Mouse (Mus musculus) induced T-regulatory cell, adult 2 months (primary cell): ENCODE measurements around the gene Ppp2r5b.

ENCODE experiments used
- DNase-seq: peaks from one replicate; pipeline ENCODE4 v3.0.0-alpha.2; 2012; ENCODE audit warnings: low read depth

The Ppp2r5b gene

GRCm38 (mm10) chr19:6234337-6235083, 1.2 kb downstream of the Ppp2r5b start:
- no peak for DNase-seq

DNA sequence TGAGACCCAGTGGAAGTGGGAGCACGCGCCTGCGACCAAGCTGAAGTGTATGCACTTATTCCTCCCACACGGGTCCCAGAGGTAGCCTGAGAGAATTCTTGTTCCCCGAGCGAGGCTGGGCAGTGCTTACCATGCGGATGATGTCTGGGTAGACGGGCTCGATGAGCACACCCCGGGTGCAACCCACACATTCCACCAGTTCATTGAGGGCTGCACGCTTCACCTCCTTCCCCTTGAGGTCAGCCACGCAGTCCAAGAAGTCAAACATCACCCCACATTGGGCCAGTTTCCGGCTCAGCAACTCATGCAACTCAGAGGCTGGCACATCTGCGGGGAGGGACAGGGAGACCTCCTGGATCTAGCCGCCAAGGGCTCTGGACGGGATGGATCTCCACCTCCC, 2.0 kb downstream of the Ppp2r5b start:
- no peak for DNase-seq

DNA sequence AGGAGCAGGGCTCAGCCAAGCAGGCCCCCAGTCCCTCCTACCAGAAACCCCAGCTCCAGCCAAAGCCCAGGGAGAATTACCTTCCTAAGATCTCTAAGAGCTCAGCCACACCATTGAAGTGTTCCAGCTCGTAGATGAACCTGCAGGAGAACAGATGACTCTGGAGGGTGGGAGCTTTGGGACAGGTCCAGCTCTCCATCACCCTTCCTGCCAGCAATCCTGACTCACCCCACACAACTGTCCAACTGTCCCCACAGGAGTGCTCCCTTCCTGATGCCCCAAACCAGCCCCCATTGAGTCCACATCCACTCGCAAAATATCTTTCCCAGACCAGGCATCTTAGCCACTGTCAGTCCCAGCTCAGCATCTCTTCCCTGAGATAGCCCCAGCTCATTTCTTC, 4.6 kb downstream of the Ppp2r5b start:
- DNase-seq = no peak

DNA sequence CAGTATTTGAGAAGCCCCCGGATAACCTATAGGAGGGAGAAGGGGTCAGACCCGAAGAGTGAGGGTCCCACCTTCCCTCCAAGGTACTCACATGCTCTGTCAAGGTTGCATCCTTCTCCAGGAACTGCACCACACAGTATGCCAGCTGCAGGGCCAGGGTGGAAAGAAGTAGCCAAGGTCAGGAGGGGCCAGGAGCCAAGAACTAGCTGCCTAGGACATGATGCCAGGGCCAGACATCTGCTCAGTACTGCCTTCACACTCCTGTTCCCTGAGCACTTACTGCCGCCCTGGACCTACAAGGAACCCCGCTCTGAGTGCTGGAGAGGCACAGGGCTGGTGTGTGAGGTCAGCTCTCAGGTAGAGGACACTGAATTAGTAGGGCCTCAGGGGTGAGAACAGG, 5.3 kb downstream of the Ppp2r5b start:
- no peak for DNase-seq

DNA sequence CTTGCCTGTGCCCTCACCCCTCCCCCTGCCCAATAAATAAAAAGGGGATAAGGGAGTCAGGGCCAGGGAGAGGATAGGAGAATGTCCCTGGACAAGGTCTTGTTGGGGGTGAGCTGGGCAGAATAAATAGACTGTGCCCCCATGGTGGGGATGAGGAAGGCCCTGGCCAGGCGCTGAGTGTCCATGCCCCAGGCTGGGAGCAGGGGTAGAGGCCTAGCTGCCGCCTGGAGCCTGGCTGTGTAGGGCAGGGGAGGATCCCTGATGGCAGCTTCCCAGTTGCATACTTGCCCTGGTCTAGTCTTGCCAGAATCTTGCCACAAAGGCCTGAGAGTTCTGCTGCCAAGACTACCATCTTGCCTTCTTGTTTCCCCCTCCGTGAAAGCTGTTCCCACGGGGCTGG, 7.8 kb downstream of the Ppp2r5b start:
- DNase-seq = no peak

GRCm38 (mm10) chr19:6226763-6227162, 8.9 kb downstream of the Ppp2r5b start:
- DNase-seq = no peak

DNA sequence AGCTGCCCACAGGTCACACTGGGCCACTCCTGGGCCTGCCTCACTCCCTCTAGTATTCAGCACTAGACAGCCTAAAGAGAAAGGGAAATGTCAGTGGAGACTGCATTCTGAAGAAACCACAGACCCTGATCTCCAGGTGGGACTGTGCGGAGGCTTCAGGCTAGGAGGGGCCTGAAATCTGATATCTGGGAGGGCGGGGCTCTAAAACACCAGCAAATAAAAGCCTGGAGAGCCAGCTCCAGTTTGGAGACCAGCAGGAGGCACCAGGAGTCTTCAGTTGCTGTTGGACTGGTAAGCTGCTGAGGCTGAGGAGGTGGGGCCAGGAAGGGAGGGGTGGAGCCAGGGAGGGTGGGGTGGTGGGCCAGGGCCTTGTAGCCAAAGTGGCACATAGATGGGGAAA, 9.5 kb downstream of the Ppp2r5b start, which contains the start of gene Gpha2:
TSS of gene Gpha2 (plus strand) at position 246 of the 400 bp plus-strand sequence.
- DNase-seq = no peak

DNA sequence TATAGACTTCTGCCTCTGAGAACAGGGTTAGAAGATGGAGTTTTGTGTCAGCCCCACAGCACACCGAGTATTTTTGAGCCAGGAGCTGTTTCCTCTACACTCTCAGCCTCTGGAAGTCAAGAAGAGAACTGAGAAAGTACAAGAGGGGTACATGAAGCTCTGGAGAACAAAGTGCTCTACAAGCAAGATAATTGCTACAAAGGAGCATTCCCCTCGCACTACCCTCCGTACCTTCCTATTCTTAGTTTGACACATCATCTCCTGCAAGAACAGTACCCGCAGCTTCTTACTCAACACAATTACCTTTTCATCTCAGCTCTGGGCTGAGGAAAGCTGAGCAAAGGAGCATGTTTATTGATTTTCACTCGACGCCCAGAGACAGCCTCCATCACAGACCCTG, 17.1 kb downstream of the Ppp2r5b start:
- DNase-seq = no peak

DNA sequence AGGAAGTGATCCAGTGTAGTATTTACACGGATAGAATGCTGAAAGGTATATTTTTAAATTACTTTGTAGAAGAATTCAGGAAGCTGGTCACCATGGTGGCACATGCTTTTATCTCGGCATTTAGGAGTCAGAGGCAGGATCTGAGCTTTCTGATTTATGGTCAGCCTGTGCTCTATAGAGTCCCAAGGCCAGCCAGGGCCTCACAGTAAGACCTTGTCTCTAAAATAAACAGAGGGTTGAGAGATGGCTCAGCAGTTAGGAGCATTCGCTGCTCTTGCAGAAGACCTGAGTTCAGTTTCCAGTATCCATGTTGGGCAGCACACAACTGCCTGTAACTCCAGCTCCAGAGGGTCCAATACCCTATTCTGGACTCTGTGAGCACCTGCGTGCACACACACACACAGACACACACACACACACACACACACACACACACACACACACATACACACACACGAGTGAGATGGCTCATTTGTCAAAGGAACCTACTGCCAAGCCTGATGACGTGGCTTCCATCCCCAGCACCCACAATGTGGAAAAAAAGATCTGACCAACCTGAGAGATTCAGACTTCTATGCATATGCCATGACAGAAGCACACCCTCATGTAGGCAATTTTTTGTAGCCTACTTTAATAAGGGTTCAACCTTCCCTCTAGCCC, 19.5 kb downstream of the Ppp2r5b start:
- DNase-seq = no peak

GRCm38 (mm10) chr19:6206716-6207115, 29.0 kb downstream of the Ppp2r5b start:
- DNase-seq = no peak

DNA sequence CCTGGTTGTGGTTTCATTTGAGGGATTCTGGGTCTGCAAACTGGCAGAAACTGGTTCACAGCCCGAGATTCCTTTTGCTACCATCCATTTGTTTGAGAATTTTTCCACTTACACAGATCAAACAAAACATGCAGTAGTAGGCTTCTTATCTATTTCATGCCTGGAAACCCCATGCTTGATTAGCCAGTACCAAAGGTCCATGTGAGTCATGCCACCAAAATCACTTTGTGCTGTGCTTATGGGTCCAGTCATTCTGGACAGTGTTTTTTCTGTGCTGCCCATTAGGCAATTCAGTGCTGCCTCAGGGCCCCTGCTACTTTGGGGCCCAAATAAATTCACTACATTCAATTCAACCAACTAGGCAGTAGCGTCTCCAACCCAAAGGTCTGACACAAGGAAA, 31.4 kb downstream of the Ppp2r5b start:
- DNase-seq = no peak

DNA sequence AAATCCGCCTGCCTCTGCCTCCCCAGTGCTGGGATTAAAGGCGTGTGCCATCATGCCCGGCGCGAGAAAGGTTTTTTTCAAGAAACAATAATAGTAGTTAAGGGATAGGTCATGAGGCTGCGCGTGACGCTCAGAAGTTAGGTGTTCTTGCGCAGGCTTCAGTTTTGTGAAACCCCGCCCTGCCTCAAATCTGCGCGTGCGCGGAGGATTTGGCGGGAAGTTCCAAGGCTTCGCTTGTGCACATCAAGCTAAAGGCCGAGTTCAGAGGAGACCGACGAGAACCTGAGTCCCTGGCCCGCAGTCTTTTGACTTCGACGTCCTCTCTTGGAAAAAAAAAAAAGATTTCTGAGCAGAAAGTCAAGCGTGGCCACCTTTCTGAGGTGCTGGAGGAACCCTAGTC, 51.5 kb downstream of the Ppp2r5b start, which contains the start of gene Majin:
TSS of gene Majin (plus strand) at position 258 of the 400 bp plus-strand sequence.
- no peak for DNase-seq

DNA sequence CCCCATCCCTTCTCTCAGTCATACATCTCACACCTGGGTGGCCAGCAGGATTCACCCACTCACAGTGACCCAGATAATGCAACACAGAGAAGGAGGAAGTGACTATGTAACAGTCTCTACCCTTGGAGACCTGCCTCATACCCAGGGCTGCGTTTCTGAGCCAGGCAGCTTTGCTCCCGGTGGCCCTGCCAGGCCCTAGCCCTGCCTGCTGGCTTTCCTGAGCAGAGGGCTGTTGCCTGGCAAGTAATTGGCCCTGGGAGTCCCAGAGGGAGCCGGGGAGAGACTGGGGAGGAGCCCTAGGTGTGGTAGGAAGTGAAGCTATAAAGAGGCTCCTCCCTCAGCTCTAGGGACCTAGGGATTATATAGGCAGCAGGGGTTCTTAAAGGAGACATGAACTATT, 53.1 kb downstream of the Ppp2r5b start:
- DNase-seq = no peak

DNA sequence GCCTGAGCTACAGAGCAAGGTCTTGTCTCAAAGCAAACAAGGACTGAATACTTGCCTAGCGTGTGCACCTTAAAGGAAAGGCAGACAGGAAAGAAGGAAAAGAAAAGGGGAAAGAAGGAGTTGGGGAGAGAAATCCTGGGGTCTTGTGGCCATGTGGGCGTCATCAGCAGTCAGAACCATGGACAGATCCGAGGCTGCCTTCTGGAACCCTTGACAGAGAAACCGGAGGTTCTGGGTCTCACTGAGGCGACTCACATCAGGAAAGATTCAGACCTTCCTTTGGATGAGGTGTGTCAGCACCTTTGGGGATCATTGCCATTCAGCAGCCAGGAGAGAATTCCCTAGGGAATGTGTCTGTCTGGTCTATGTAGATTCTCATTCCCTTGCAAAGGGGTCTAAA, 54.0 kb downstream of the Ppp2r5b start:
- DNase-seq = peak; percentile 20

GRCm38 (mm10) chr19:6178775-6179174, 56.9 kb downstream of the Ppp2r5b start:
- DNase-seq = no peak
